Mouse (Mus musculus): ENCODE data around the gene Nwd2. TPM values are rescaled to one million over a fixed set of nuclear protein-coding genes. Genes with fewer than 3 reads are reported as not detected.

The Nwd2 gene
- polyA plus RNA-seq, 1 experiment = not detected

- under 1% methylated on average over 83 of the region's 83 CpGs for WGBS
- TF ChIP-seq CTCF (IDR thresholded peaks at IDR 0.05; ENCODE audit: insufficient read depth, low read depth, low read length) (no peak), POLR2A (IDR thresholded peaks at IDR 0.05; ENCODE audit: insufficient read depth, low read depth, low read length) (no peak)
- Histone ChIP-seq H3K4me3 (ENCODE audit: insufficient read depth, low read depth, low read length) (peak overlapping the region; percentile 44), H3K4me1 (ENCODE audit: control insufficient read depth, insufficient read depth, low read length) (peaks cover 16% of the 10 kb centered on the region), H3K27ac (ENCODE audit: insufficient read depth, low read depth, low read length) (no peak overlapping the region)
Observed at GRCm38 (mm10) chr5:63649533-63650464, 897 bp downstream of the Nwd2 start.

GRCm38 (mm10) chr5:63651813-63652212 is 2.9 kb downstream of the Nwd2 start:
- H3K27ac ChIP-seq (ENCODE audit: insufficient read depth, low read depth, low read length) = no peak overlapping the region
- peaks cover 16% of the 10 kb centered on the region for H3K4me1 ChIP-seq (ENCODE audit: control insufficient read depth, insufficient read depth, low read length)
- TF ChIP-seq POLR2A (IDR thresholded peaks at IDR 0.05; ENCODE audit: insufficient read depth, low read depth, low read length) (no peak), CTCF (IDR thresholded peaks at IDR 0.05; ENCODE audit: insufficient read depth, low read depth, low read length) (no peak)
- H3K4me3 ChIP-seq (ENCODE audit: insufficient read depth, low read depth, low read length) = no peak overlapping the region

- Histone ChIP-seq H3K4me3 (ENCODE audit: insufficient read depth, low read depth, low read length) (no peak overlapping the region), H3K4me1 (ENCODE audit: control insufficient read depth, insufficient read depth, low read length) (peaks cover 16% of the 10 kb centered on the region), H3K27ac (ENCODE audit: insufficient read depth, low read depth, low read length) (no peak overlapping the region)
- WGBS = 92% methylated on average over 2 of the region's 2 CpGs
- TF ChIP-seq POLR2A (IDR thresholded peaks at IDR 0.05; ENCODE audit: insufficient read depth, low read depth, low read length) = no peak
- TF ChIP-seq CTCF (IDR thresholded peaks at IDR 0.05; ENCODE audit: insufficient read depth, low read depth, low read length) = no peak
Observed at GRCm38 (mm10) chr5:63652705-63653104, 3.8 kb downstream of the Nwd2 start.

- Histone ChIP-seq H3K4me1 (ENCODE audit: control insufficient read depth, insufficient read depth, low read length) (no peaks in the 10 kb centered on the region), H3K27ac (ENCODE audit: insufficient read depth, low read depth, low read length) (no peak overlapping the region), H3K4me3 (ENCODE audit: insufficient read depth, low read depth, low read length) (no peak overlapping the region)
- TF ChIP-seq POLR2A (IDR thresholded peaks at IDR 0.05; ENCODE audit: insufficient read depth, low read depth, low read length) (no peak), CTCF (IDR thresholded peaks at IDR 0.05; ENCODE audit: insufficient read depth, low read depth, low read length) (no peak)
- 78% methylated on average over 5 of the region's 5 CpGs for WGBS
Observed at GRCm38 (mm10) chr5:63666884-63667283, 18.0 kb downstream of the Nwd2 start.

- WGBS = 83% methylated on average over 2 of the region's 2 CpGs
- TF ChIP-seq POLR2A (IDR thresholded peaks at IDR 0.05; ENCODE audit: insufficient read depth, low read depth, low read length) = no peak
- no peak for TF ChIP-seq CTCF (IDR thresholded peaks at IDR 0.05; ENCODE audit: insufficient read depth, low read depth, low read length)
- H3K27ac ChIP-seq (ENCODE audit: insufficient read depth, low read depth, low read length) = no peak overlapping the region
- H3K4me1 ChIP-seq (ENCODE audit: control insufficient read depth, insufficient read depth, low read length) = no peaks in the 10 kb centered on the region
- no peak overlapping the region for H3K4me3 ChIP-seq (ENCODE audit: insufficient read depth, low read depth, low read length)
Observed at GRCm38 (mm10) chr5:63675934-63676333, 27.0 kb downstream of the Nwd2 start.

GRCm38 (mm10) chr5:63689084-63689483 is 40.2 kb downstream of the Nwd2 start:
- TF ChIP-seq CTCF (IDR thresholded peaks at IDR 0.05; ENCODE audit: insufficient read depth, low read depth, low read length) (no peak), POLR2A (IDR thresholded peaks at IDR 0.05; ENCODE audit: insufficient read depth, low read depth, low read length) (no peak)
- 84% methylated on average over 1 of the region's 1 CpGs for WGBS
- Histone ChIP-seq H3K4me3 (ENCODE audit: insufficient read depth, low read depth, low read length) (no peak overlapping the region), H3K4me1 (ENCODE audit: control insufficient read depth, insufficient read depth, low read length) (no peaks in the 10 kb centered on the region), H3K27ac (ENCODE audit: insufficient read depth, low read depth, low read length) (no peak overlapping the region)

GRCm38 (mm10) chr5:63696784-63697183 is 47.9 kb downstream of the Nwd2 start:
- H3K4me3 ChIP-seq (ENCODE audit: insufficient read depth, low read depth, low read length) = no peak overlapping the region
- WGBS = 56% methylated on average over 2 of the region's 2 CpGs
- TF ChIP-seq POLR2A (IDR thresholded peaks at IDR 0.05; ENCODE audit: insufficient read depth, low read depth, low read length) = no peak
- TF ChIP-seq CTCF (IDR thresholded peaks at IDR 0.05; ENCODE audit: insufficient read depth, low read depth, low read length) = no peak
- no peak overlapping the region for H3K27ac ChIP-seq (ENCODE audit: insufficient read depth, low read depth, low read length)
- no peaks in the 10 kb centered on the region for H3K4me1 ChIP-seq (ENCODE audit: control insufficient read depth, insufficient read depth, low read length)

GRCm38 (mm10) chr5:63697196-63697595 is 48.3 kb downstream of the Nwd2 start:
- H3K4me1 ChIP-seq (ENCODE audit: control insufficient read depth, insufficient read depth, low read length) = no peaks in the 10 kb centered on the region
- WGBS = 19% methylated on average over 5 of the region's 5 CpGs
- no peak for TF ChIP-seq CTCF (IDR thresholded peaks at IDR 0.05; ENCODE audit: insufficient read depth, low read depth, low read length)
- no peak for TF ChIP-seq POLR2A (IDR thresholded peaks at IDR 0.05; ENCODE audit: insufficient read depth, low read depth, low read length)
- no peak overlapping the region for H3K4me3 ChIP-seq (ENCODE audit: insufficient read depth, low read depth, low read length)
- H3K27ac ChIP-seq (ENCODE audit: insufficient read depth, low read depth, low read length) = no peak overlapping the region

- 63% methylated on average over 3 of the region's 3 CpGs for WGBS
- Histone ChIP-seq H3K4me1 (ENCODE audit: control insufficient read depth, insufficient read depth, low read length) (no peaks in the 10 kb centered on the region), H3K4me3 (ENCODE audit: insufficient read depth, low read depth, low read length) (no peak overlapping the region), H3K27ac (ENCODE audit: insufficient read depth, low read depth, low read length) (no peak overlapping the region)
- TF ChIP-seq POLR2A (IDR thresholded peaks at IDR 0.05; ENCODE audit: insufficient read depth, low read depth, low read length) = no peak
- TF ChIP-seq CTCF (IDR thresholded peaks at IDR 0.05; ENCODE audit: insufficient read depth, low read depth, low read length) = no peak
Observed at GRCm38 (mm10) chr5:63728955-63729354, 80.1 kb downstream of the Nwd2 start.
